Mouse (Mus musculus): Measurements from ENCODE around the gene Gpr19. TPM values are rescaled to one million over a fixed set of nuclear protein-coding genes. Genes with fewer than 3 reads are reported as not detected.

The Gpr19 gene
- polyA plus RNA-seq, 1 experiment from 2014 or later: 9.1 TPM

- WGBS: 73% methylated on average over 4 of the region's 4 CpGs
- peaks cover 9 to 10% of the 10 kb centered on the region in 2 experiments; a peak in 3 of 4 replicates for H3K4me1 ChIP-seq (ENCODE audit: control insufficient read depth in 2 of 2, insufficient read depth in 2 of 2, low read length in 2 of 2)
- no peaks in the 10 kb centered on the region for H3K9me3 ChIP-seq (ENCODE audit: control insufficient read depth, low read length)
- no peak overlapping the region for H3K9ac ChIP-seq (ENCODE audit: low read length)
- 0 out of 2 replicates have a peak, but pooled peaks cover 3% of the 10 kb centered on the region for H3K36me3 ChIP-seq (ENCODE audit: control insufficient read depth, insufficient read depth, low read length)
- no peak for ATAC-seq (ENCODE audit: insufficient number of reproducible peaks, insufficient read depth, low FRiP score, low read depth)
- H3K27ac ChIP-seq (replicated peaks in 1 of 2; ENCODE audit: control insufficient read depth in 1 of 2, insufficient read depth in 1 of 2, low read depth in 2 of 2, low read length in 2 of 2): no peak overlapping the region
- H3K27me3 ChIP-seq (ENCODE audit: control insufficient read depth, insufficient read depth, low read length): no peaks in the 10 kb centered on the region
- no peak overlapping the region for H3K4me2 ChIP-seq (ENCODE audit: low read length)
- no peak overlapping the region for H3K4me3 ChIP-seq (ENCODE audit: control insufficient read depth in 1 of 2, insufficient read depth in 1 of 2, low read depth in 1 of 2, low read length in 2 of 2)
These were observed 14.7 kb downstream of the Gpr19 start for GRCm38 (mm10) chr6:134883661-134884060.

DNA sequence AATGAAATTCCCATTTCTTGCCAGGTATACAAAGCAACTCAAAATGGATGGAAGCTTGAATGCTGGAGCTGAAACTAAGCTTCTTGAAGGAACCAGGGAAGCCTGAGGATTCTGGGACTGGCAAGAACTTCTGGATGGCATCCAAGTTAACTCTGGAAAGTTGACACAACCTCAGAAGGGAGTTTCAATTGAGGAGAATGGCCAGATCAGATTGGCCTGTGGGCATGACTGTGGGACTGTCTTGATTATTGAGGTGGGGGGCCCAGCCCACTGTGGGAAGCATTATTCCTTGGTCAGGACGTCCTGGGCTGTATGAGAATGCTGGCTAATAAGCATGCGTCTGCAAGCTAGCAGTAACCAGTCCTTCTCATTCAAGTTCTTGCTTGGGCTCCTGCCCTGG is 18.3 kb downstream of the Gpr19 start:
- Histone ChIP-seq H3K27me3 (ENCODE audit: control insufficient read depth, insufficient read depth, low read length) (no peaks in the 10 kb centered on the region), H3K4me3 (ENCODE audit: control insufficient read depth in 1 of 2, insufficient read depth in 1 of 2, low read depth in 1 of 2, low read length in 2 of 2) (no peak overlapping the region), H3K4me2 (ENCODE audit: low read length) (no peak overlapping the region), H3K27ac (replicated peaks in 1 of 2; ENCODE audit: control insufficient read depth in 1 of 2, insufficient read depth in 1 of 2, low read depth in 2 of 2, low read length in 2 of 2) (no peak overlapping the region), H3K4me1 (ENCODE audit: control insufficient read depth in 2 of 2, insufficient read depth in 2 of 2, low read length in 2 of 2) (peaks cover 0 to 6% of the 10 kb centered on the region in 2 experiments; a peak in 1 of 4 replicates), H3K9me3 (ENCODE audit: control insufficient read depth, low read length) (no peaks in the 10 kb centered on the region), H3K9ac (ENCODE audit: low read length) (no peak overlapping the region), H3K36me3 (ENCODE audit: control insufficient read depth, insufficient read depth, low read length) (peaks cover 6% of the 10 kb centered on the region; the same call in 1 of the 2 replicates)
- 74% methylated on average over 2 of the region's 2 CpGs for WGBS
- no peak for ATAC-seq (ENCODE audit: insufficient number of reproducible peaks, insufficient read depth, low FRiP score, low read depth)

DNA sequence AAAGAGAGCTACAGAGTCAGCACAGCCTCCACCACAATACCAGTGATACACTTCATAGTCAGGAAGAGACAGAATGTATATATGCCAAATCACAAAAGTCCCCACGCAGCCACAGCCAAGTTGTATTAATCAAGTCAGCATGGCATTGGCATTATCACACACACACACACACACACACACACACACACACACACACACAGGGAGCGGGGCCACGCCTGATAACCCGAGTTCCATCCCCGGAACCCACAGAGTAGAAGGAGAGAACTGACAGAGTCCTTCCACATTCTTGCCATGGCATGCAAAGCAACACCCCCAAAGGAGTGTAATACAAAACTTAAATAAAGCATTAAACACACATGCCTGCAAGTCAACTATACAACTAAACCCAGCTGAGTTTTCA is 18.8 kb downstream of the Gpr19 start:
- Histone ChIP-seq H3K4me3 (ENCODE audit: control insufficient read depth in 1 of 2, insufficient read depth in 1 of 2, low read depth in 1 of 2, low read length in 2 of 2) (no peak overlapping the region), H3K4me2 (ENCODE audit: low read length) (no peak overlapping the region), H3K9ac (ENCODE audit: low read length) (no peak overlapping the region), H3K4me1 (ENCODE audit: control insufficient read depth in 2 of 2, insufficient read depth in 2 of 2, low read length in 2 of 2) (peaks cover 0 to 6% of the 10 kb centered on the region in 2 experiments; a peak in 1 of 4 replicates), H3K27me3 (ENCODE audit: control insufficient read depth, insufficient read depth, low read length) (no peaks in the 10 kb centered on the region), H3K9me3 (ENCODE audit: control insufficient read depth, low read length) (no peaks in the 10 kb centered on the region), H3K36me3 (ENCODE audit: control insufficient read depth, insufficient read depth, low read length) (peaks cover 6% of the 10 kb centered on the region; the same call in 1 of the 2 replicates), H3K27ac (replicated peaks in 1 of 2; ENCODE audit: control insufficient read depth in 1 of 2, insufficient read depth in 1 of 2, low read depth in 2 of 2, low read length in 2 of 2) (no peak overlapping the region)
- WGBS: 79% methylated on average over 5 of the region's 5 CpGs
- ATAC-seq (ENCODE audit: insufficient number of reproducible peaks, insufficient read depth, low FRiP score, low read depth): no peak

GRCm38 (mm10) chr6:134877892-134878291 is 20.5 kb downstream of the Gpr19 start:
- Histone ChIP-seq H3K4me1 (ENCODE audit: control insufficient read depth in 2 of 2, insufficient read depth in 2 of 2, low read length in 2 of 2) (peaks cover 0 to 6% of the 10 kb centered on the region in 2 experiments; a peak in 1 of 4 replicates), H3K4me3 (ENCODE audit: control insufficient read depth in 1 of 2, insufficient read depth in 1 of 2, low read depth in 1 of 2, low read length in 2 of 2) (no peak overlapping the region), H3K36me3 (ENCODE audit: control insufficient read depth, insufficient read depth, low read length) (peaks cover 6% of the 10 kb centered on the region; the same call in 1 of the 2 replicates), H3K27me3 (ENCODE audit: control insufficient read depth, insufficient read depth, low read length) (no peaks in the 10 kb centered on the region), H3K9ac (ENCODE audit: low read length) (no peak overlapping the region), H3K27ac (replicated peaks in 1 of 2; ENCODE audit: control insufficient read depth in 1 of 2, insufficient read depth in 1 of 2, low read depth in 2 of 2, low read length in 2 of 2) (no peak overlapping the region), H3K4me2 (ENCODE audit: low read length) (no peak overlapping the region), H3K9me3 (ENCODE audit: control insufficient read depth, low read length) (no peaks in the 10 kb centered on the region)
- ATAC-seq (ENCODE audit: insufficient number of reproducible peaks, insufficient read depth, low FRiP score, low read depth): no peak
- 39% methylated on average over 1 of the region's 1 CpGs for WGBS

DNA sequence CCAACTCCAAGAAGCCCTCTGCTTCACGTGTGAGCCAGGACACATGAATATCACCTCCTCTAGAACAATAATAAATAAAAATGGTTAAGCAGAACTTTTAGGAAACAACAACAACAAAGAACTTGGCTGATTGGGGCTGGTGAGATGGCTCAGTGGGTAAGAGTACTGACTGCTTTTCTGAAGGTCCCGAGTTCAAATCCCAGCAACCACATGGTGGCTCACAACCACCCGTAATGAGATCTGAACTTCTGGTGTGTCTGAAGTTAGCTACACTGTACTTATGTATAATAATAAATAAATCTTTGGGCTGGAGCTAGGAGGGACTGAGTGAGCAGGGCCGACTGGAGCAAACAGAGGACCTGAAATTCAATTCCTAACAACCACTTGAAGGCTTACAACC is 21.1 kb downstream of the Gpr19 start:
- no peak overlapping the region for H3K4me3 ChIP-seq (ENCODE audit: control insufficient read depth in 1 of 2, insufficient read depth in 1 of 2, low read depth in 1 of 2, low read length in 2 of 2)
- H3K27me3 ChIP-seq (ENCODE audit: control insufficient read depth, insufficient read depth, low read length): no peaks in the 10 kb centered on the region
- H3K4me2 ChIP-seq (ENCODE audit: low read length): no peak overlapping the region
- no peak for ATAC-seq (ENCODE audit: insufficient number of reproducible peaks, insufficient read depth, low FRiP score, low read depth)
- H3K27ac ChIP-seq (replicated peaks in 1 of 2; ENCODE audit: control insufficient read depth in 1 of 2, insufficient read depth in 1 of 2, low read depth in 2 of 2, low read length in 2 of 2): no peak overlapping the region
- H3K4me1 ChIP-seq (ENCODE audit: control insufficient read depth in 2 of 2, insufficient read depth in 2 of 2, low read length in 2 of 2): peaks cover 0 to 6% of the 10 kb centered on the region in 2 experiments; a peak in 1 of 4 replicates
- no peaks in the 10 kb centered on the region for H3K9me3 ChIP-seq (ENCODE audit: control insufficient read depth, low read length)
- H3K36me3 ChIP-seq (ENCODE audit: control insufficient read depth, insufficient read depth, low read length): peaks cover 3% of the 10 kb centered on the region; the same call in 1 of the 2 replicates
- WGBS: 83% methylated on average over 4 of the region's 4 CpGs
- H3K9ac ChIP-seq (ENCODE audit: low read length): no peak overlapping the region

DNA sequence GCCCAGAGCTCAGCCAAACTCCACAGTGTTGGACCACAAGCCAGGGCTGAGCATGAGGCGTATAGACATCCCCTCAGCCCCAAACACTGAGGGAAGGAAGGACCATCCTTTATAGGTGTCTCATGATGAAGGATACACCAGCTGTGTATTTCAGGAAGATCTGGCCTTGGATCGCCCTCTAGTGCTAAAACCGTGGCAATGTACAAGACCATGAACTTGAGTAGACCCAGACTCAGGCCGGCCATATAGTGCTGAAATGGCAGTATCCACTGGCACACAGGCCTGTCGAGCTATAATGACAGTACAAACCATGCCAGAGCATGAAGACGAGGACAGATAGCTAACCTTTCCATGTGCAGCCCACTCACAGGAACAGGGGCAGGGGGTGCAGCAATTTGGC is 21.6 kb downstream of the Gpr19 start:
- Histone ChIP-seq H3K4me1 (ENCODE audit: control insufficient read depth in 2 of 2, insufficient read depth in 2 of 2, low read length in 2 of 2) (peaks cover 0 to 6% of the 10 kb centered on the region in 2 experiments; a peak in 1 of 4 replicates), H3K9ac (ENCODE audit: low read length) (no peak overlapping the region), H3K4me3 (ENCODE audit: control insufficient read depth in 1 of 2, insufficient read depth in 1 of 2, low read depth in 1 of 2, low read length in 2 of 2) (no peak overlapping the region), H3K27ac (replicated peaks in 1 of 2; ENCODE audit: control insufficient read depth in 1 of 2, insufficient read depth in 1 of 2, low read depth in 2 of 2, low read length in 2 of 2) (no peak overlapping the region), H3K36me3 (ENCODE audit: control insufficient read depth, insufficient read depth, low read length) (peaks cover 3% of the 10 kb centered on the region; the same call in 1 of the 2 replicates), H3K4me2 (ENCODE audit: low read length) (no peak overlapping the region), H3K9me3 (ENCODE audit: control insufficient read depth, low read length) (no peaks in the 10 kb centered on the region), H3K27me3 (ENCODE audit: control insufficient read depth, insufficient read depth, low read length) (no peaks in the 10 kb centered on the region)
- ATAC-seq (ENCODE audit: insufficient number of reproducible peaks, insufficient read depth, low FRiP score, low read depth): no peak
- WGBS: 70% methylated on average over 6 of the region's 6 CpGs

DNA sequence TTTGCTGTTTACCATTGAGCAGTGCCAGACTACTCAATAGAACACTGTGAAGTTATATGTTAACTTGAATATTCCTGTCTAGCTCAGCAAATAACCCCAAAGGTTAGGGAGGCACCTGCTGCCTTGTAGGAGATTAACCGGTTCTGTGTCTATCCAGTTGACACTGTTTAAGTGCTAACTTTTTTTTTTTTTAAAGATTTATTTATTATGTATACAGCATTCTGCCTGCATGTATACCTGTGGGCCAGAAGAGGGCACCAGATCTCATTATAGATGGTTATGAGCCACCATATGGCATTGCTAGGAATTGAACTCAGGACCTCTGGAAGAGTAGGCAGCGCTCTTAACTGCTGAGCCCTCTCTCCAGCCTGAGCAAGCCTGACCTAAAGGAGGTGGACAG is 25.4 kb downstream of the Gpr19 start:
- no peak for ATAC-seq (ENCODE audit: insufficient number of reproducible peaks, insufficient read depth, low FRiP score, low read depth)
- H3K4me2 ChIP-seq (ENCODE audit: low read length): no peak overlapping the region
- WGBS: 83% methylated on average over 2 of the region's 2 CpGs

DNA sequence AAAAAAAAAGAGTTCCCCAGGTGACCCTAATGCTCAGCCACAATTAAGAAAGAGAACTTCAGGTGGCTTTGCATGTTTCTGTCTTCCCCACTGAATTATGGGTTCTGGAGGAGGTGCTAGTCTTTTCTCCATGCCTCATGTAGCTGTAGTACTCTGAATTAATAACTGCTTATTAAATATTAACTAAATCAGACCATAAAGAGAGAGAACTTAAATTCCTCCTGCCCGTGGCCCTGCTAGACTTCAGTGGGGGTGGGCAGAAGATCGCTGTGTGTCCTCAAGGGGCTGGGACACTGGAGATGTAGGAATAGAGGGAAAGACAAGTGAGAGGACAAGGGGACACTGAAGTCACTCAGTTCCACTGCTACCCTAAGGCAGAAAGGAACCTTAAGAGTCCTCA is 26.1 kb downstream of the Gpr19 start:
- Histone ChIP-seq H3K9me3 (ENCODE audit: control insufficient read depth, low read length) (peaks cover 2% of the 10 kb centered on the region; the same call in 1 of the 2 replicates), H3K4me2 (ENCODE audit: low read length) (no peak overlapping the region), H3K9ac (ENCODE audit: low read length) (no peak overlapping the region), H3K4me1 (ENCODE audit: control insufficient read depth in 2 of 2, insufficient read depth in 2 of 2, low read length in 2 of 2) (no peaks in the 10 kb centered on the region), H3K27me3 (ENCODE audit: control insufficient read depth, insufficient read depth, low read length) (no peaks in the 10 kb centered on the region), H3K36me3 (ENCODE audit: control insufficient read depth, insufficient read depth, low read length) (peaks cover 17% of the 10 kb centered on the region), H3K4me3 (ENCODE audit: control insufficient read depth in 1 of 2, insufficient read depth in 1 of 2, low read depth in 1 of 2, low read length in 2 of 2) (no peak overlapping the region), H3K27ac (replicated peaks in 1 of 2; ENCODE audit: control insufficient read depth in 1 of 2, insufficient read depth in 1 of 2, low read depth in 2 of 2, low read length in 2 of 2) (no peak overlapping the region)
- WGBS: 87% methylated on average over 2 of the region's 2 CpGs
- no peak for ATAC-seq (ENCODE audit: insufficient number of reproducible peaks, insufficient read depth, low FRiP score, low read depth)

More for the DNA sequence above, 25.4 kb downstream of the Gpr19 start:
- Histone ChIP-seq H3K27ac (replicated peaks in 1 of 2; ENCODE audit: control insufficient read depth in 1 of 2, insufficient read depth in 1 of 2, low read depth in 2 of 2, low read length in 2 of 2) (no peak overlapping the region), H3K36me3 (ENCODE audit: control insufficient read depth, insufficient read depth, low read length) (peaks cover 17% of the 10 kb centered on the region), H3K9me3 (ENCODE audit: control insufficient read depth, low read length) (peaks cover 2% of the 10 kb centered on the region; the same call in 1 of the 2 replicates), H3K9ac (ENCODE audit: low read length) (no peak overlapping the region), H3K27me3 (ENCODE audit: control insufficient read depth, insufficient read depth, low read length) (no peaks in the 10 kb centered on the region), H3K4me3 (ENCODE audit: control insufficient read depth in 1 of 2, insufficient read depth in 1 of 2, low read depth in 1 of 2, low read length in 2 of 2) (no peak overlapping the region), H3K4me1 (ENCODE audit: control insufficient read depth in 2 of 2, insufficient read depth in 2 of 2, low read length in 2 of 2) (no peaks in the 10 kb centered on the region)

Data from heart, embryonic 14.5 days (tissue).